Mouse (Mus musculus) forebrain, embryonic 10.5 days (tissue): ENCODE measurements around the gene Sgip1. TPM values are rescaled to one million over a fixed set of nuclear protein-coding genes. Genes with fewer than 3 reads are reported as not detected.

Experiments used
- DNase-seq: peaks from one replicate; pipeline ENCODE4 v3.0.0-alpha.2; 2017; ENCODE audit warnings: low spot score; ENCODE audit errors: extremely low spot score
- H3K27ac ChIP-seq: fragments of 300-500 bp; sonication (generic); 2 replicates; pipeline ENCODE4 v1.5.1; 2016; ENCODE audit warnings: mild to moderate bottlenecking
- H3K27me3 ChIP-seq: fragments of 300-500 bp; sonication (generic); 2 replicates; pipeline ENCODE4 v1.6.1; 2016; ENCODE audit warnings: mild to moderate bottlenecking; ENCODE audit not compliant: poor library complexity, severe bottlenecking
- H3K36me3 ChIP-seq: fragments of 300-500 bp; sonication (generic); replicated peaks from 2 replicates; pipeline ENCODE4 v1.6.1; 2016; ENCODE audit warnings: mild to moderate bottlenecking, moderate library complexity
- H3K4me1 ChIP-seq: fragments of 300-500 bp; sonication (generic); 2 replicates; pipeline ENCODE4 v1.6.1; 2016
- H3K4me3 ChIP-seq: fragments of 300-500 bp; sonication (generic); 2 replicates; pipeline ENCODE4 v1.5.1; 2016; ENCODE audit warnings: mild to moderate bottlenecking, moderate library complexity
- H3K9me3 ChIP-seq: fragments of 300-500 bp; sonication (generic); 2 replicates; pipeline ENCODE4 v1.6.1; 2016; ENCODE audit warnings: mild to moderate bottlenecking, moderate library complexity
- WGBS: fragments of 180-500 bp; shearing (Covaris S2); methylation state at CpG from one replicate; pipeline ENCODE4 v1.1.7; 2016; 5-methylcytosine and 5-hydroxymethylcytosine counted together
- polyA plus RNA-seq: library from polyadenylated mRNA; unstranded; fragments of >200 nt; fragmentation: Nextera tagmentation; extraction: Ambion mirVana; gene quantifications from 2 replicates; pipeline ENCODE4 v1.2.1, GENCODE M21; 2016

Gene Sgip1
- polyA plus RNA-seq, 1 experiment from 2014 or later, result 7.5 TPM

DNA sequence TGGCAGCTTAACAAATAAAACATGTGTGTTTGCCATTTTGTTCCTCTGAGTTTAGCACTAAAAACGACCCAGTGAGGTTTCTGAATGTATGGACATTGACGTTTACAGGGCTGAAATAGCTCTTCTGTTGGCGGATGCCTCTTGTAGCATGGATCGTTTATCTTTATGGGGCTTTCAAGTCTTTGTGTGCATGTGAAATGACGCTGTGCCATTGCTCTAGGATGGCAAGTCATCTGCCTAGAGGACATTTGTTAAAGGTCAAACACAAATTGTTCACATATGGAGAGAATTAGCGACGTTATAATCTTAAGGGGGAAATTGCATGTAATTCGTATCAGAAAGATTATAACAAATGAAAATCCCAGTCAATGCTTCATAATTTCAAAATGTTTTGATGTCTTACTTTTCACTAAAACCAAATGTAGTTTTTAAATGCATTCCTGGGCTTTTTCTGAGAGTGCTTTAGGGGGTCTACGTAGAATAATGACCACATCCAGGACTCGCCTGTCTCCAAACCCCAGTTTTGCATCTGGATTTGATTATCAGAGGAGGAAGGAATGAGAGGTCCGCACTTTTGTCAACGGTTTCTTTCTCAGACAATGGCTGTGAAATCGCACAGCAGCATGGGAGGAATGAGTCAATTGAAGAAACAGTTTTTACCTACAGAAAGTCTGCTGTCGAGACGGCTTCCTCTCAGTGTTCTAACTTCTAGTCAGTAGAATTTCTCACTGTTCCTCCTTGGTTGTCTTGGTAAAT is 264.3 kb downstream of the Sgip1 start:
- 67% methylated on average over 15 of the region's 15 CpGs for WGBS
- Histone ChIP-seq H3K9me3 (no peaks in the 10 kb centered on the region), H3K4me3 (no peak overlapping the region), H3K36me3 (no peaks in the 10 kb centered on the region), H3K27me3 (no peaks in the 10 kb centered on the region), H3K27ac (peak overlapping the region; percentile 74), H3K4me1 (peaks cover 16% of the 10 kb centered on the region)
- DNase-seq, result no peak

DNA sequence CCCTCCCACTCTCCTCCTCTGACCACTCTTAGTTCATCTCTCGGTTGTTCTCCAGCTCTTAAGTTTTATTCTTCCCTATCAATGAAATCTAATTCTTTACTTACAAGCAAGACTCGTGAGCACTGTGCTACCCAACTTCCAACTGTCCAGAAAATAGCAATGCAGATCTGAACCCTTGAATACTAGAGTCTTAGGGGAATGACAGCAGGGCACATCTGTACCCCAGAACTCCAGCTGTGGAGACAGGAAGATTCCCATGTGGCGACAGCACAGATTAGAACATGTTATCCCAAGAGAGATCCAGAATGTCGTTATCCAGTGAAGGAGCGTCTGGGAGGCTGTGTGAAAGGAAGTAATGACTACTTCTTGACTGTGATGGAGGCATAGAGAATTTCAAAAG is 265.2 kb downstream of the Sgip1 start:
- H3K9me3 ChIP-seq, result no peaks in the 10 kb centered on the region
- H3K27ac ChIP-seq, result peak overlapping the region; percentile 74
- no peak for DNase-seq
- no peaks in the 10 kb centered on the region for H3K27me3 ChIP-seq
- H3K4me3 ChIP-seq, result no peak overlapping the region
- peaks cover 16% of the 10 kb centered on the region for H3K4me1 ChIP-seq
- H3K36me3 ChIP-seq, result no peaks in the 10 kb centered on the region
- WGBS, result 83% methylated on average over 5 of the region's 5 CpGs

DNA sequence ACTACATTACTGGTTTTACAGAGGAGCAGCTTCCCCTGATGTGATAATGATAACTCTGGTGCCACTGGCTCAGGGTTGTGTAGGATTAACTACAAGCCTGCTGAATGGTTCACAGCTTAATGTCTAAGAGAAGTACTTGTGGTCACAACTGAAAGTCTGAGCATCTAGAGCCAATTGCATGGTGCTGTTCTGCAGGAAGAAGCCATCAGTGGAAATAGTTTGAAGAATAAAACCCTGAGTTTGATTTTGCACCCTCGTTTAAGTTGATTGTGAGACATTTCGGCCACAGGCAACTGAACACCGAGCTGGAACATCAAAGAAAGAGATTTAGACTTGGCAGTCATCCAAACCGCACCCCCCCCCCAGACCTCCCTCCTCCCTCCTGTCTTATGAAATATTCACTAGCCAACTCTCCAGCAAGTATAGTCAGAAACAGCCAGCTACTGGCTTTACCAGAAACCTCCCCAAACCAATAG is 265.9 kb downstream of the Sgip1 start:
- Histone ChIP-seq H3K4me1 (peaks cover 21% of the 10 kb centered on the region), H3K9me3 (no peaks in the 10 kb centered on the region), H3K27me3 (no peaks in the 10 kb centered on the region), H3K4me3 (no peak overlapping the region), H3K27ac (no peak overlapping the region), H3K36me3 (no peaks in the 10 kb centered on the region)
- no peak for DNase-seq
- 61% methylated on average over 4 of the region's 4 CpGs for WGBS

DNA sequence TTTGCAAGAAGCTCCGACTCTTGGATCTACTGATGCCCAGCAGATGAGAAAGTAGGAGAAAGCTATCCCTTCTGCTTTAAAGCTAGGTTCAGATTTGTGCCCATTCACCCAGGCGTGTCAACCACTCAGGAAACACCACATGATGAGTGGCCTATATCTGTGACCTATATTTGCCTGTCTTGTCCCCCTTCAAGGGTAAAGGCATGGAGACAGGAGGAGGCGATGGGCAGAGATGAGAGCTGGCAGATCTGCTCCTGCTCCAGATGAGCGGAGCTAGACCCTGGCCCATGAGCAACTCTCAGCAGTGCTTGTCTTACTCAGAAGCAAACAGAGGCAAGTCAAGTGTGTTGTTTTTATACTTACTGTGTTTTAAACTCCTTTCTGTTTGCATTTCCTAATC is 269.6 kb downstream of the Sgip1 start:
- Histone ChIP-seq H3K9me3 (no peaks in the 10 kb centered on the region), H3K27ac (no peak overlapping the region), H3K27me3 (no peaks in the 10 kb centered on the region), H3K4me3 (no peak overlapping the region), H3K36me3 (no peaks in the 10 kb centered on the region), H3K4me1 (peaks cover 43% of the 10 kb centered on the region)
- 90% methylated on average over 4 of the region's 4 CpGs for WGBS
- DNase-seq, result no peak

DNA sequence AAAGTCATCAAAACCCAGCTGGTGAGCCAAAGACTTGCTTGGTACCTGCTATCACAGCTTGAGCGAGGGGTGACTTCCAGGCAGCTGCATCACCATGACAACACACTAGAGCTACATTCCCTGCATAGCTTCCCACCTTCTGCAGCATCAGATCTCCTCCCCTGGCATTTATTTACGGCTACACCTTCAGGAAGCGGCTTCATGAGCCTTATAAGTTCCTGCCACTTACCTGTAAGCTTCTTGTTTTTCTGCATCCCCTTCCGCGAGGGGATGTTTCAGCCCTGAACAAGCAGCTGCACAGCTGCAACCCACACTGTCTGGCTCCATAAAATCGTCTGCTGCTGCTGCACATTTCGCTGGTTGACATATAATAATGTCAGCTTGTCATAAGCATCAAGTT is 270.7 kb downstream of the Sgip1 start:
- Histone ChIP-seq H3K27ac (no peak overlapping the region), H3K36me3 (no peaks in the 10 kb centered on the region), H3K27me3 (no peaks in the 10 kb centered on the region), H3K9me3 (no peaks in the 10 kb centered on the region), H3K4me3 (no peak overlapping the region), H3K4me1 (peaks cover 32% of the 10 kb centered on the region)
- WGBS, result 46% methylated on average over 7 of the region's 7 CpGs
- DNase-seq, result no peak

DNA sequence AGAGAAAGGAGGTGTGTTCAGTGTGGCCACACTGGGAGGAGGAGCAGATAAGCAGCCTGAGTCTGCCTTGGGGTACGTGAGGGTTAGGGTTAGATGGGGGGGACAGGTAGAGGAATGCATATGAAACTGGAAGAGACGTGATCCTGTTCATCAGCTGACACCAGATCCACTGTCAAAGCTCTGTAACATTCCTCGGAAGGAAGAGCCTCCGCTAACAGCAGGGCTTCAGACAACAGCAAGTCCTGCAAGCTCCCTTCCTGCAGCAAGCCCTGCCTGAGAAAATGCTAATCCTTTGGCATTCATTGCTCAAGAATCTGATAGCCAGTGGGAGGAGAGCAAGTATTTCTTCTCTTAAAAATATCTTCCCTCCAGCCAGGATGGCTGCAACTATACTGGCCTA is 272.4 kb downstream of the Sgip1 start:
- Histone ChIP-seq H3K36me3 (no peaks in the 10 kb centered on the region), H3K4me1 (peaks cover 27% of the 10 kb centered on the region), H3K9me3 (no peaks in the 10 kb centered on the region), H3K27me3 (no peaks in the 10 kb centered on the region), H3K27ac (peak overlapping the region; percentile 30; the same call in 1 of the 2 replicates), H3K4me3 (peak overlapping the region; percentile 8; the same call in 1 of the 2 replicates)
- WGBS, result 4% methylated on average over 4 of the region's 4 CpGs
- DNase-seq, result no peak

Other genes starting within 250 kb of the Sgip1 start
- gene Tctex1d1, start 237.3 kb downstream of the Sgip1 start, polyA plus RNA-seq, result 0.31 and 0.36 TPM in 2 replicates